Mouse (Mus musculus): ENCODE data around the gene Mrpl57. TPM values are rescaled to one million over a fixed set of nuclear protein-coding genes. Genes with fewer than 3 reads are reported as not detected.
A peak's percentile ranks its signal among the peaks of the same experiment; 100 is the strongest.
"Not testable (repeated sequence)": the region's sequence is repeated elsewhere in the genome, so short reads cannot be mapped to it uniquely, and the experiment has no call there.

Mrpl57 gene
- total RNA-seq (2015) (73.9 and 78.7 TPM in 2 replicates), total RNA-seq (2017) (63.7 and 73.2 TPM in 2 replicates)

GRCm38 (mm10) chr14:57825788-57826751 lies at the start of gene Mrpl57, which contains the start of gene Ska3:
Gene Mrpl57 (plus strand): TSS chr14:57826234.
Gene Ska3 (minus strand): TSS chr14:57826185.
- ATAC-seq (ENCODE audit: poor library complexity, severe bottlenecking) = peak; percentile 93

- ATAC-seq (ENCODE audit: poor library complexity, severe bottlenecking) = no peak
These were observed 38.6 kb upstream of the Mrpl57 start for GRCm38 (mm10) chr14:57787406-57787805.

GRCm38 (mm10) chr14:57789311-57789710 lies 36.7 kb upstream of the Mrpl57 start:
- no peak for ATAC-seq (ENCODE audit: poor library complexity, severe bottlenecking)

GRCm38 (mm10) chr14:57789759-57790158 lies 36.3 kb upstream of the Mrpl57 start:
- no peak for ATAC-seq (ENCODE audit: poor library complexity, severe bottlenecking)

- no peak for ATAC-seq (ENCODE audit: poor library complexity, severe bottlenecking)
These were observed 34.9 kb upstream of the Mrpl57 start for GRCm38 (mm10) chr14:57791171-57791570.

GRCm38 (mm10) chr14:57797551-57797950 lies 28.5 kb upstream of the Mrpl57 start:
- peak; percentile 28 for ATAC-seq (ENCODE audit: poor library complexity, severe bottlenecking)

GRCm38 (mm10) chr14:57797991-57798931 lies 27.8 kb upstream of the Mrpl57 start, which contains the start of gene Sap18:
Gene Sap18 (plus strand): TSS chr14:57798180.
- ATAC-seq (ENCODE audit: poor library complexity, severe bottlenecking) = peak; percentile 99

- ATAC-seq (ENCODE audit: poor library complexity, severe bottlenecking) = no peak
These were observed 22.3 kb upstream of the Mrpl57 start for GRCm38 (mm10) chr14:57803731-57804130.

- peak; percentile 98 for ATAC-seq (ENCODE audit: poor library complexity, severe bottlenecking)
These were observed 17.5 kb upstream of the Mrpl57 start for GRCm38 (mm10) chr14:57808558-57808957.

- ATAC-seq (ENCODE audit: poor library complexity, severe bottlenecking) = no peak
These were observed 15.1 kb upstream of the Mrpl57 start for GRCm38 (mm10) chr14:57810886-57811285.

GRCm38 (mm10) chr14:57811844-57812243 lies 14.2 kb upstream of the Mrpl57 start:
- no peak for ATAC-seq (ENCODE audit: poor library complexity, severe bottlenecking)

GRCm38 (mm10) chr14:57820839-57821238 lies 5.2 kb upstream of the Mrpl57 start:
- no peak for ATAC-seq (ENCODE audit: poor library complexity, severe bottlenecking)

GRCm38 (mm10) chr14:57827284-57827683 lies 1.2 kb downstream of the Mrpl57 start:
- ATAC-seq (ENCODE audit: poor library complexity, severe bottlenecking) = no peak

- ATAC-seq (ENCODE audit: poor library complexity, severe bottlenecking) = no peak
These were observed 7.5 kb downstream of the Mrpl57 start for GRCm38 (mm10) chr14:57833526-57833925.

- no peak for ATAC-seq (ENCODE audit: poor library complexity, severe bottlenecking)
These were observed 9.1 kb downstream of the Mrpl57 start for GRCm38 (mm10) chr14:57835157-57835556.

GRCm38 (mm10) chr14:57844535-57844934 lies 18.5 kb downstream of the Mrpl57 start:
- no peak for ATAC-seq (ENCODE audit: poor library complexity, severe bottlenecking)

- not testable (repeated sequence) for ATAC-seq (ENCODE audit: poor library complexity, severe bottlenecking)
These were observed 22.0 kb downstream of the Mrpl57 start for GRCm38 (mm10) chr14:57848061-57848460.

- no peak for ATAC-seq (ENCODE audit: poor library complexity, severe bottlenecking)
These were observed 22.6 kb downstream of the Mrpl57 start for GRCm38 (mm10) chr14:57848646-57849045.

- ATAC-seq (ENCODE audit: poor library complexity, severe bottlenecking) = no peak
These were observed 24.3 kb downstream of the Mrpl57 start for GRCm38 (mm10) chr14:57850330-57850729.

- ATAC-seq (ENCODE audit: poor library complexity, severe bottlenecking) = no peak
These were observed 26.9 kb downstream of the Mrpl57 start for GRCm38 (mm10) chr14:57852961-57853360.

GRCm38 (mm10) chr14:57856037-57856436 lies 30.0 kb downstream of the Mrpl57 start:
- not testable (repeated sequence) for ATAC-seq (ENCODE audit: poor library complexity, severe bottlenecking)

Measured in megakaryocyte, adult 5-6 weeks (primary cell).